Mouse (Mus musculus) lung, postnatal 10 days (tissue): ENCODE data around the gene Phb.

Experiments
- DNase-seq: peaks from one replicate; pipeline ENCODE4 v3.0.0; 2021

The Phb gene

DNA sequence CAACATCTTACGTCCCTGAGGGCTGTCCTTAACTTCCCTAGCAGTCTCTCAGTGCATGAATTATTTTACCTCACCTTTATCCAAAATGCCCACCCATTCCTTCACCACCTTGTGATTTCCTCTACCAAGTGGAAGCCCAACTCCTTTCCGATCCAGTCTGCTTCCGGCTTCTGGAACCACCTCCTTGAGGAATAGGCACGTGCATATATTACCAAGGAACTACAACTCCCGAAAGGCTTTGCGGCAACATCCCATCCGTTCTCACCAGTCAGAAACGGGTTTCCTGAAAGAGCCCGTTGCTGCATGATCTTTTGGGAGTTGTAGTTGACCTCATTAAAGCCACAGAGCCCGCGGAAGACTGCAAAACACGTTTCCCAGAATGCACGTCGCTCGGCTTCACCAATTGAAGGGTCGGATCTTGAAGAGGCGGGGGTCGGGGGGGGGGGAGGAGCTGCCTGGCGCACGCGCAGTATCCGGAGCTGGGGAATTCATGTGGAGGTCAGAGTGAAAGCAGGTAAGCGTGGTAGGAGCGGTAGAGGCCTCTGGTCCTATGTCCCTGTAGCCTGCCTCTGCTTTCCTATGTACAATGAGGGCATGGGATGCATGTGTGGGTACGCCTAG lies at the start of gene Phb:
Gene Phb (plus strand): TSS at position 429 of the 621 bp plus-strand sequence.
- peak; percentile 98 for DNase-seq

DNA sequence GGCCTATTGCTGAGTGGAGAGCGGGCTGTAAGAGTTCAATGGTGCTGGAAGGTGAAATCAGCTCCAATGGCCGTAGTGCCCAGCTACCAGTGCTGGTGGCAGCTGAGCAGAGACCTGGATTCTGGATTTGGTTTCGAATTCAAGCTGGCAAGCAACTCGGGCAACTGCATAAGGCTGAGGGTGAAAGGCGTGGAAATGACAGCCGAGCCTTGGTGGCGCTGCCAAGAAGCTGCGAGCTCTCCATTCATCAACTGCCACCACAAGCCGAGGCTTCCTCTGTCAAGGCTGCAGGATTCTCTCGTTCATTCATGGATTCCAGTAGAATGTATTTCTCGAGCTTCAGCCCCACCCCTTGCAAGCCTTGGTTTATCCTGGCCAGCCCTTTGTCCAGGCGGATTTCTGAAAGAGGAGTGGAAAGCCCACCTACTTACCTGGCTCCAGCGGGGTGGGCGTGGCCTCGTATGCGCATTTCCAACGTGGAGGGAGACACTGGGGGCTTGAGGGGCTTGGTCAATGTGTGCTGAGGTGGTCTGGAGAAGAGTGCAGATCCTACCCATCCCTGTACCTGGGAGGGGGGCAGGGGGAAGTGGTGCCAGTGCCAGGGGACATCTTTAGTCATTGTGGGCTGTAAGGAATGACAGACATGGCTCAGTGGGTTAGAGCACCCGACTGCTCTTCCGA lies 48.8 kb upstream of the Phb start:
- peak; percentile 50 for DNase-seq

DNA sequence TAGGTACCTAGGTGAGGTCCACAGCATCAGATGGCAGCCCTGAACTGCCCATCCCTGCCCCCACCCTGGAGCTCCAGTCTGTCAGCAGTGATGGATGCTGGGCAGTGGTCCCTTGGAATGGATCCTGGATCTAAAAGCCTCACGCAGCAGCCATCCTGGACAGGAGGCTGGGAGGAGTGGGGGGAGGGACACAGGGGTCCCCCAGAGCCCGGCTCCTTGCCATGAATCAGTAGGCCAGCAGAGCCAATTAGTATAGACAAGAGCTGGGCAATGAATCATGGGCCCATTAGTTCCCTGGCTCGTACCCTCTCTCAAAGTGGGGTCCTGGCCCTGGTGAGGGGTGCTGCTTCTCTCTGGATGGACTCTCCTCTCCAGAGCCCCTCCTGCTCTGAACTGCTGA lies 47.7 kb upstream of the Phb start:
- no peak for DNase-seq

DNA sequence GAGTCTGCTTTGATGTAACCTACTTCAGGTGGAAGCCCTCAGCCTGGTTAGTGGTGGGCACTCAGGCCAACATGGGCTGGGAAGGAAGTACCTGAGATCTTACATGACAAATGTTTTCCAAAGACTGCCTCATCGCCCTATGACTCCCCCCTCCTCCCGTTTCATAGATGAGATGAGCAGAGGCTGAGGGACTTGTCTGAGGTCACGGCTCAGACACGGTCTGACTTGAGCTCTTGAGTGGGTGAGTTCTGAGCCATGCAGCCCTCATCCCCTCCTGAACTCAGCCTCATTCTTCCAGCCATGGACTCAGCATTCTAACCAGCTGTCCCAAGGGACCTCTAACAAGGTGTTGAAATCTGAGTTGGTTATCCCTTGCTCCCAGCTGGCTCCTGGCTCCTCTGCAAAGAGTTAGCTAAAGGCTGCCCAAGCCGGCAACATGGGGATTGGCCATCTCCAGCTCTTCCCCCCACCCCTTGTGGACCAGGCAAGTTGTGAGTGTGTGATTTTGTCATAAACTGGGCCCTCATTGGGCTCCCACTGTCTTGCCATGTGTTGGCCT lies 46.8 kb upstream of the Phb start:
- DNase-seq, result no peak

DNA sequence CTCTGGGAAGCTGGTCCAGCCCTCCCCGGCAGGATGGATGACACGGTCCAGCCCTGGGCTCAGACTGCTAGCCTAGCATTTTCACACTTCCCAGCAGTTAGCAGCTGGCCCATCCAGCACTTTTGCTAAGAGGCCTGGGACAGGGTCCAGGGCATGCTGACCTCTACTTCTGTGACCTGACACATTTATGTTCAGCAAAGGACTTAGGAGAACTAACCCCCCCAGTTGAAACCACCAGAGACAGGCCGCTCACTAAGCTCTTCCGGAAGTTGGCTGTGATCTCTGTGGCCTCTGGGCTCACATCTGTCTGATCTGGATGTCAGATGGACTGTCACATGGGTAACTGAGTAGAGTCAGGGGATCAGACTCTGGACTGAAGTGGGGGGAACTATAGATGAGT lies 45.7 kb upstream of the Phb start:
- peak; percentile 38 for DNase-seq

DNA sequence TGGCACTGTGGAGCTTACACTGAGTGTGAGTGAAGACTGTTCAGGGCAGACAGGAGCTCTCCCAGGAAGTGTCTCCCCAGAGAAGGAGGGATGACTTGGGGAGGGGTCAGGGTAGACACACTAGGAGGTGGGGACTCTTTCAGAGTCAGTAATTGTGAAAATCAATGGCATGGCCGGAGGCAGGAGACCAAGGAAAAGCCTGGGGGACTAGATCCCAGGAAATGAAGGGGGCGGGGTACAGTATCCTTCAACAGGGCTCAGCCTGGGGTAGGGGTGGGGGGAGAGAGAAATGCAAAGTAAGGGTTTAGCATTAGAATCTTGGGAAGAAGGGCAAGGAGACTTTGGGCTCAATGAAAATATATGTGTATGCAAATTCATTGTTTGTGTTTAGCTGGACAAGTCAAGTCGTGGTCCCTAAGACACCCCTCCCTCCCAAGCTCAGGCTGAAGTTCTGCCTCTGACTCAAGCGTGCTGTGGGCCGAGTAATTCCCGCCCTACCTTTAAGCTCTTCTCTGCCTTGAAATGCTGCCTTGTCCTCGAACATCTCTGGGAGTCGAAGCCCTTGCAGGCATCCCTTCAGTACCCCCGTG lies 45.1 kb upstream of the Phb start:
- no peak for DNase-seq

DNA sequence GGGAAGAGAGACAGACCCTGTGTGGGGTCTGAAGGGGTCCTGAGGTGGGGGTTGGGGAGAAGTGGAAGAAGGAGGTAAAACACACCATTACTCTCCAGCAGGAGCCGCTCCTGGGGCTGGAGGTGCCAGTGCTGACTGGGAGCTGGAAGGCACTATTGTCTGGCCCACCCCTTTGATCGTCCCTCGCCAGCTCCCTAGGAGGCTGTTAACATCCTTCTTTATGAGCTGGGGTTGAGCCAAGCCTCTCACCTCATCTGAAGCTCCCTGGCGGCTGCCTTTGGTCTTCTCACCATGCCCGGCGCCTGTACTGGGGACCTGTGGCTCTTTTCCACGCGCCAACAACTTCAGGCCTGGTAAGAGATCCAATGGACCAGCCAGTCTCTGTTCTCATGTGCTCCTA lies 44.3 kb upstream of the Phb start:
- no peak for DNase-seq

DNA sequence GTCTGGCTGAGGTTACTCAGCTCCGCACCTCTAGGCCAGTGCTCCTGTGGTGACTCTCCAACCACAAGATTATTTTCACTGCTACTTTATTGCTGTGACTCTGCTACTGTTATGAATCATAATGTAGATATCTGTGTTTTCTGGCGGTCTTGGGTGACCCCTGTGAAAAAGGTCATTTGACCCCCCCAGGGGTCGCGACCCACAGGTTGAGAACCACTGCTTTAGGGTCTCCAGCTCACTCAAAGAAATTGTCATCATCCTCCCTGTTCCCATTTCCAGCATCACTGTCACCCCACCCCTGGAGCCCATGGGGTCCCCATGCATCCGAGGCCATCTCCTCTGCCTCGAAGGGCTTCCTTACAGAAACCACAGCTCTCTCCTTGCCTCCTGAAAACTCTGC lies 36.2 kb upstream of the Phb start:
- no peak for DNase-seq

DNA sequence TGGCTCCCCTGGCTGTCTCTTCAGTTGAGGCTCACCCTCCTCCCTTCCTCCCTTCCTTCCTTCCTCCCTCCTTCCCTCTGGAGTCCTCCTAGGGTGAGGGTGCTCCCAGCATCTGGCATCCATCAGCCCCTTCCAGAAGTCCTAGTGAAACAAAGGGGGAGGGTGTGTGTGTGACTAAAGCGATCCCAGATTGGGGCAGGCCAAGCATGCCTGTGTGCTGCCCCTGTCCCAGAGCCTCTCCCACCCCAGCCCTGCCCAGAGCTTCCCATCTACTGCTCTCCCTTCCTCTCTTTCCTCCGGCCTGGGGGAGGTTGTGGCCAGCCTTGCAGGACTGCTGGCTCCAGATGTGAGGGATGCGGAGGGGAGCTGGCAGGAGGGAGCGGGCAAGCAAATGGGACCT lies 35.5 kb upstream of the Phb start:
- DNase-seq, result peak; percentile 30

DNA sequence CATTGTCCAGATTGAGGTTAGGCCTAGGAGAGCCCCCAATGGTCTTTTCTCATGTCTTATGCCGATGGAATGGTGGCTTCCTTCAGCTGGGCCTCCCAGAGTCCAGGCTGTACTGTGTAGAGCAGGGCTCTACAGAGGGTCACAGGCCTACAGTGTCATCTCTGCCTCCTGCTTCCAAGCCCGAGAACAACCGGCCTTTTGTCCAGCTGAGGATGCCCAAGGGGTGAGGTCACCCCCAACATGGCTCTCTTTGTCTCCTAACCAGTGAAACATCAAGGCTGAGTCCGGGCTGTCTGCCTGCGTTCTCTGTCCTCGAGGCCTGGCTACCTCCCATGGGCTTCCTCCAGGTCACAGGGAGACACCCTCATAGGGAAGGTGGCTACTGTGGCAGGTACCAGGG lies 34.3 kb upstream of the Phb start:
- no peak for DNase-seq

DNA sequence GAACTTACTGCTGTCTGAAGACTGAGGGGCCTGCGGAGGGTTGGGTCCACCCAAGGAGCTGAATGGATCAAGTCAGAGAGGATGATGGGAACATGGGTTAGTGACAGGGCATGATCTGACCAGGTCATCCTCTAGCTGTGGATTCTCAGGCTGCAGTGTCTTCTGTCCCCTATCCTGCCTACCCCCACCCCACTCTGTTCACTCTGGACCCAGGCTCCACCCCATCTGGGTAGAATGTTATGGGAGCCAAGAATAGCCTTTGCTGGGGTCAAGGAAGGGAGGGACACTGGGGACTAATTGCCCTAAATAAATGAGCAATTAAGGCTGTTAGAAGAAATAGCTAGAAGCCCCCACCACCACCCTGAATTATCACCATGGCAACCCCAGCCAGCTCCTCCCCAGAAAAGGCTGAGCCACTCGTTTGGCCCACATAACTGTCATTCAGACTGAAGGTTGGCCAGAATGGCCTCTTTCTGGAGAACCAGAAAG lies 33.2 kb upstream of the Phb start:
- no peak for DNase-seq

DNA sequence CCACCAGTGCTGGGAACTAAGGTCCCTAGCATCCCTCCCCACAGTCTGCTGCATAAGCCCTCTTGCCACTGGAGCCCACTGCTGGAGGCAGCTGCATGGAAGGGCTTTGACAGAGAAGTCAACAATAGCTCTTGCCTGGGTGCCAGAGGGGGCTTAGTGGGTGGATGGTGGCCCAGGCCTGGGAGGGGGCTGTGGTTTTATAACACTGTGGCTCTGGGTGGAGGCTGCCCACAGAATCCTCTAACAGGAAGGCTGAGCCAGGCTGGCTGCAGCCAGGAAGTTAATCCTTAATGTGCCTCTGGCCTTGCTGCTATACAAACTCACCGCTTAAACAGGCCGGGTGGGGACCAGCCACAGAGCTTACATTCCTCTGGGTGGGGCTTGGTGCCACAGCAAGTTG lies 31.7 kb upstream of the Phb start:
- no peak for DNase-seq

DNA sequence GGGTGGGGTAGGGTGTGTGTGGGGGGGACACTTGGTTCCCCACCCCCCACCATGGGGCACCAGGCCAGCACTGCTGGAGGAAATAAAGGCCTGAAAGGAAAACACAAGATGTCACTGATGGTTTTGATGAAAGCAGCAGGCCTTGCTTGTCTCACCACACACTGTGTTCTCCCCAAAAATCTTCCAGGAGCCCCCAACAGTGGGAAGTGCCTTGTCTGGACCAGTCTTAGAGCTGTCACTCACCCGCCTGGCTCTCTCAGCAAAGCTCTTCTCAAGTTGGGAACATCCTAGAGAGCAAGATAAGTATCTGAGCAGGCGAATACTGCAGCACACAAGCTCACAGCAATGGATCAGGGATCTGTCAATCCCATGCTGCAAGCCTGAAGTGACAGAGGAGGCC lies 26.0 kb upstream of the Phb start:
- no peak for DNase-seq

DNA sequence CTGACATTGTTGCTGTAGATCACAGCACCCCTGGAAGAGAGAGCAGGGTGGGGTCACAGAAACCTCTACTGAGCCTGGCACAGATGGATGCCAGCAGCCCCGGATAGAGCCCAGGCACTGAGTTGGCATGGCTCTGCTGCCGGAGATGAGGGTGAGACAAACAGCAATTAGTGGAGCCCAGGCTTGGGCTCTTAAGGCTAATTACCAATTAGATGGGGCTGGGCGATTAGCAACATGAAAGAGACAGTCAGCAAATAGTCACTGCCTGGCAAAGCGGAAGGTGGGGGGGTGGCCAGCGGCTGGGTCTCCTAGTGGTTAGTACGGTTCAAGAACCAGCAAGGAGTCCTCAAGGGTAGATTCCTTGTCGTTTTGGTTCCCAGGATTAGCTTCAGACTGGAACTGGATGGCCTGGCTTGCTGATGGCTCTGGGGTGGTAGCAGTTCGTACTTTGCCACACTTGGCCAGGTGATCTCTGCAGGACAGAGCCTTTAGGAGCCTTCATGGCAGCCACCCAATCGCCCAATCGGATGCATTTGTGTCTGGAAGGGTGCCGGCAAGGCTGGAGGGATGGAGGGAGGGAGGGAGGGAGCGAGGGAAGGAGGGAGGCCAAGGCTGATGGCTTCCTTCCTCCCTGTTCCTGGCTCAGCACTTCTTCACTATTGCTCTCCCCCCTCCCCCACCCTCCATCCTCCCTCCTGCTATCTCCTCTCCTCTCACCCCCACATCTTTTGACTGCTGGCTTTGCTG lies 24.1 kb upstream of the Phb start:
- no peak for DNase-seq

DNA sequence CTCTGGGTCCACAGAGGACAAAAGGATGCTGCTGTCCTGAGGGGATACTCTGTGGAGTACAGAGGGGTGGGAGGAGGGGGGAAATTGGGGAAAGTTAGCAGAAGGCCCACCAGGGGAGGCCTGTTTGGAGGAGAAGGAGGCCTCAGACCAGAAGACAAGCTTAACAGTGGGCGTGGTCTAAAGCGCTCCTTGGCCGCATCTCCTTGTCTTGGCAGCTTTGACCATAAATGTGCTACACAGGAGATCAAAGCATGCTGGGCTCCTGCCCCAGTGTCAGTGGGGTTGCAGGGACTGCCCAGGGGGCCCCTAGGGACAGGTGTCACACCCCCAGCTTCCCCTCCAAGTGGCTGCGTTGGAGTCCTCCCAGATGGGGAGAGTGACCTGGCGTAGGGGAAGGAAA lies 22.9 kb upstream of the Phb start:
- no peak for DNase-seq

DNA sequence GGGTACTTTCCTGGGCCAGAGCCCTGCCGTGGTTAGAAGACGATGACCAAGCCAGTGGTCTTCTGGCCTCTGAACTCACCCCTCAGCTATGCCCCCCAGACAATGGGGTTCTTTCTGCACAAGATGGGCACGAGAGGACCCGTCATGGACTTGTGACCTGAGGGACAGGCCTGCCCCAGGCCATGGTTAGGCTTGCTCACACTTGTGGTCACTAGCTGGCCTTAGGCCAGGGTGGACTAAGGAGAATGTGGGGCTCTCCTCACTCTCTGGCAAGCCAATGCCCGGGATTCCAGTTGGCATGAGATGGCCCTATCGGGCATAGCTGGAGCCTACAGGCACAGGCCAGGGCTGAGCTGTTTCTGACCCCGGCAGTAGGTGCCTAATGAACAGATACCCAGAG lies 22.4 kb upstream of the Phb start:
- DNase-seq, result no peak

DNA sequence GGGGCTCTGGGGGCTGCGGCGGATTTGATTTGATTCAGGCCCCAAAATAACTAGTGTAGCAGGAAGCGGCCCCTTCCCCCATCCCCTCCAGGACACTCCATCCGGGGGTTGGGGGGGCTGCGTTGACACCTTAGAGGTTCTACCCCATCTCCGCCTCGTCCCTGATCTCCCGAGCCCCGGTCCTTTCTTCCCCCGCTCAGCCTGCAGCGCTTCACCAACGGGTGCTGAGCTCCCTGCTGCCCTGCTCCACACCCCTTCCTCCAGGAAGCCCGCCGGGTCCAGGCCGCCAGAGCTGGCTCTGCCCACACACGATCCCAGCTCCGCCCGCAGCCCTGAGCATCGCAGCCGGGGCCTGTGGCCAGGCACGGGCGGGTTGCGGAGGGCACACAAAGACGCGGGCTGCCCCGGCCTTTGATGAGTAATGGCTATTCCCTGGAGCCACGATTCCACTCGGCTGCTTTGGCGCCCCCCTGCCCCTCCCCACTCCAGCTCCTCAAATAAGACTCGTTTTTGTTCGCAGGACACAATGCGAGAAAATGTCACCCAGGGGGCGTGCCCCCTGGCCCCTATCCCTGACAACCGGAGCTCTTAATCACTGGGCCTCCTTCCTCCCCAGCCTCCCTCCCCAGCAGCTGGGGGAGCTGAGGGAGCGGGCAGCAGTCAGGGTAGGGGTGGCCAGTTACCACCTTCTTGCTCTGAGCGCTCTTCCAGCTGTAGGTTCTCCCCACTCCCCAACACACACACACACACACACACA lies 21.2 kb upstream of the Phb start:
- DNase-seq, result no peak

DNA sequence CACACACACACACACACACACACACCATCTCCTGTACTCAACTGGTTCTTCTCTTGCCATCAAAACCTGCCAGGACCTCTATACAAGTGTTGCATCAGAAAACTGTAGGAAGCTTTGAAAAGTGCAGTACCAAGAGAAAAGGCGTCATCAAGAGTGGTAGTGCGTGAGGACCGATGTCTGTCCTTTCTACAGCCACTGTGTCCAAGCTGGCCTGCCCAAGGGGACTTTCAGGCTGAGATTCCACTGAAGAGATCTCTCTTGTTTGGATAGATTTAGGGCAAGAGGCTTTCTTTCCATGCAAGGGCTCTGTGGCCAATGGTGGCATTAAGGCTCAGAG lies 20.6 kb upstream of the Phb start:
- no peak for DNase-seq

DNA sequence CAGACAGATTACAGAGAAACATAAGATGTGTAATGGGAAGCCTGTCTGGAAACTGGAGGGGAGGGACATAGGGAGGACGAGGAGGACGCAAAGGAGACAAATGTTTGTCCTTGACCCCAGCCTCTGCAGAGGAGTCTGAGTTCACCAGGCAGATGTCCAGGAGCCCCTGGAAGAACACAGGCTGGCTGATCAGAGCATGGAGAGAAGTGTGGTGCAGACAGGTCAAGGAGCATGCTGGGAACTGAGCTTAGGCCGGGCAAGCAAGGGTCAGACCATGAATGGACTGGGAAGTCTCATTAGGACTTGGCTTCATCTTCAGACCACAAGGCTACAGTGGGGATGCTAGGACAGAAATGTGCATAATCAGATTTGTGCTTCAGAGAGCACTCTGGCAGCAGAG lies 19.0 kb upstream of the Phb start:
- DNase-seq, result no peak

DNA sequence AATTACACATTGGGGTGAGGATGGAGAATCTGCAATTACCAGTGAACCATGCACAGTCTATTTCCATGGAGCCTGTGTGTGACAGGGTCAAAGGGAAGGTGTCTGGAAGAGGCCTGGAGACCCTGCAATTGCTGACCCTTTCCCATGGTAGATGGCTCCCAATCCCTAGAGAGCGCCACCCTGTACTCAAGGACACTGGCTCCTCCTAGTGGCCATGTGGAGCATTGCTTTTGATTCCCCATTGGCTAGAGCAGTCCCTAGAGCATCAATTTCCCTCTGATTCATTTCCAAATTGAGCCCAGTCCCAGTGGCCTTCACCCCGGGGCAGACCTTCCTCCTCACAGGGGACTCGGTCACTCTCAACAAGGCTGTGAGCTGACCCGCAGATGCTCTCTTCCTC lies 17.9 kb upstream of the Phb start:
- peak; percentile 88 for DNase-seq

DNA sequence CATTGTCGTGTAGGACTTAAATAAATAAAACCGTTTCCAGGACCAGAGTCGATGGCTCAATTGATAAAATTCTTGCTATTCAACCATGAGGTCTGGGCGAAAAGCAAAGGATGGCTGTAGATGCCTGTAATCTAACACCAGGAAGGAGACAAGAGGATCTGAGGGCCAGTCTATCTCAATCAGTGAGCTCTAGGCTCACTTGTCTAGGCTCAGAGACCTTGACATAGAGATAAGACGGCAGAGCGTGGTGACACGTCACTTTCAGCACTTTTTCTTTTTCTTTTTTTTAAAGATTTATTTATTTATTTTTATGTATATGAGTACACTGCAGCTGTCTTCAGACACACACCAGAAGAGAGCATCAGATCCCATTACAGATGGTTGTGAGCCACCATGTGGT lies 17.2 kb upstream of the Phb start:
- DNase-seq, result no peak

DNA sequence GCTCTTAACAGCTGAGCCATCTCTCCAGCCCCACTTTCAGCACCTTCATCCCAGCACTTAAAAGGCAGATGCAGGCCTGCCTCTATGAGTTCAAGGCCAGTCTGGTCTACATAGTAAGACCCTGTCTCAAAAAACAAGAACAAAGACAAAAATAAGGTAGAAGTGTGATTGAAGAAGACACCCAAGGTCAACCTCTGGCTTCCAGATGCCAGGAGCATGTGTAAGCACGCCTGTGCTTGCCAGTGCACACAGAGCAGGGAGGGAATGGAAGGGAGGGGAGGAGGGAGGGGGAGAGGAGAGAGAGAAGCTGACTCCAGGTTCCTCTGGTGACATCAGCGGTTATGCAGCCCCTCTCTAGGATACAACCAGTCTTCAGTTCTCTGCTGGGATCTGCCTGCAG lies 16.8 kb upstream of the Phb start:
- no peak for DNase-seq

DNA sequence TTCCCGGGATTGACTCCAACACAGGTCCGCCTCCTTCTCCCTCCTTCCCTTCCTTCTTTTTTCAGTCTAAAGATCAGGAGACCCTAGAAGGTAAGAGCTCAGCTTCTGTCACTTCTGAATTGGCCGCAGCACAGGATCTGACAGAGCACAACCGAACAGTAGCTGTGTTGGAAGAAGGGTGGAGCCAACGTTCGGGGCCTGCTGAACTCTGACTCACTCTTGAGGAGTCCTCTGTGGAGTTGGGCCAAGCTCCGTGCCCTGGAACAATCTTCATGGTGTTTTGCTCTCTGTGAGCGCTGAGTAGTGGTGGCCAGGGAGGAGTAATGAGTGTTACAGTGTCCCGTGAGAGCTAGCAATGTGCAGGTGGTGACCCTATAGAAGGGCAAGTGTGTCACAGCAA lies 15.8 kb upstream of the Phb start:
- DNase-seq, result no peak
